Mouse (Mus musculus) limb, embryonic 13.5 days (tissue): ENCODE data around the gene Pdlim5. TPM values are rescaled to one million over a fixed set of nuclear protein-coding genes. Genes with fewer than 3 reads are reported as not detected.
"Not testable (repeated sequence)": the region's sequence is repeated elsewhere in the genome, so short reads cannot be mapped to it uniquely, and the experiment has no call there.

ENCODE experiments used
- ATAC-seq: fragments of 200-750 bp; cut with Nextera tagmentation; 2 replicates; pipeline ENCODE4 v1.8.0; 2017; ENCODE audit warnings: low read depth, moderate number of reproducible peaks, moderate TSS enrichment; ENCODE audit not compliant: low FRiP score
- H3K27ac ChIP-seq: fragments of 300-500 bp; sonication (generic); 2 replicates; pipeline ENCODE4 v1.5.1; 2015; ENCODE audit warnings: inconsistent platforms, mild to moderate bottlenecking, moderate library complexity
- H3K27me3 ChIP-seq: fragments of 300-500 bp; sonication (generic); 2 replicates; pipeline ENCODE4 v1.6.1; 2015; ENCODE audit warnings: mild to moderate bottlenecking, inconsistent platforms
- H3K36me3 ChIP-seq: fragments of 300-500 bp; sonication (generic); 2 replicates; pipeline ENCODE4 v1.6.1; 2015; ENCODE audit warnings: inconsistent platforms, mild to moderate bottlenecking, moderate library complexity
- H3K4me1 ChIP-seq: fragments of 300-500 bp; sonication (generic); 2 replicates; pipeline ENCODE4 v1.6.1; 2015; ENCODE audit warnings: inconsistent platforms
- H3K4me2 ChIP-seq: fragments of 300-500 bp; sonication (generic); replicated peaks from 2 replicates; pipeline ENCODE4 v1.6.1; 2015; ENCODE audit warnings: inconsistent platforms, mild to moderate bottlenecking, moderate library complexity
- H3K4me3 ChIP-seq: fragments of 300-500 bp; sonication (generic); 2 replicates; pipeline ENCODE4 v1.5.1; 2015; ENCODE audit warnings: moderate library complexity, mild to moderate bottlenecking, inconsistent platforms
- H3K9ac ChIP-seq: fragments of 300-500 bp; sonication (generic); 2 replicates; pipeline ENCODE4 v1.6.1; 2015; ENCODE audit warnings: mild to moderate bottlenecking, inconsistent platforms
- H3K9me3 ChIP-seq: fragments of 300-500 bp; sonication (generic); 2 replicates; pipeline ENCODE4 v1.6.1; 2016; ENCODE audit warnings: inconsistent platforms
- WGBS: fragments of 180-500 bp; shearing (Covaris S2); methylation state at CpG from one replicate; pipeline ENCODE4 v1.1.7; 2015; 5-methylcytosine and 5-hydroxymethylcytosine counted together
- polyA plus RNA-seq: library from polyadenylated mRNA; unstranded; fragments of >200 nt; fragmentation: Nextera tagmentation; extraction: Ambion mirVana; gene quantifications from 2 replicates; pipeline ENCODE4 v1.2.1, GENCODE M21; 2015

Pdlim5 gene
- 19.0 and 21.0 TPM in 2 replicates for polyA plus RNA-seq

DNA sequence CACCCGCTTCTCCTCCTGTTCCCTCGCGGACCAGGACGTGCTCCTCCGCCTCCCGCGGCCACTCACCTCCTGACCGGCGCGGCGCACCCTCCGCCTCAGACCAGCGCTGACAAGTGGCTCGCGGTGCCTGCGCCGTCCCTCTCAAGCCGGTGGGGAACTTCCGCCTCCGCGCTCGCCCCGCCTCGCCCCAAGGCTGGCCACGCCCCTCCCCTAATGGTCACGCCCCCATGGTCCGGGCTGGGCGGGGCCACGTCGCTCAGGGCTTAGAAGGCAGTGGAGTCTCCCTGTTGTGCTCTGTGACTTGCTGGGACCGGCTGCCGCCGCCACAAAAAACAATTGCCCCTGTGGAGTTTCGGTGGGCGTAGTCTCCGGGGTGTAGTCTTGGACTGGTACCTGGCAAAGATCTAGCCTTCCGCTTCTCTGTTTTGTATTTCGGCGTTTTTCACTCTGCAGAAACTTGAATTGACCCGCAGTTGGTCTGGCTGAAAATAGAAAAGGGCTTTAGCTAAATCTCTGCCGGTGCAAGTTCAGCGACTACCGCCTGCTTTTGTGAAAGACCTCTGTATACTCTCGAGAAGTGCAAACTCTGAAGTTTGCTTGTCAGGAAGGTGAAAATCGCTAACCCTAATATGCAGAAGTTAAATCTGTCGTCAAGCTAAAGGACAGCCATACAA is at the start of gene Pdlim5:
Gene Pdlim5, minus strand, starts transcription at position 177 of the 674 bp plus-strand sequence.
- Histone ChIP-seq H3K27ac (peak within 1 kb of the TSS; percentile 28; the same call in 1 of the 2 replicates), H3K9ac (peak within 1 kb of the TSS; percentile 75), H3K4me1 (peaks cover 14% of the 10 kb centered on the region), H3K9me3 (no peaks in the 10 kb centered on the region), H3K36me3 (no peaks in the 10 kb centered on the region), H3K4me2 (peak within 1 kb of the TSS; percentile 89), H3K4me3 (peak within 1 kb of the TSS; percentile 78), H3K27me3 (peaks cover 20% of the 10 kb centered on the region)
- ATAC-seq, result peak; percentile 98
- WGBS, result under 1% methylated on average over 42 of the region's 46 CpGs

DNA sequence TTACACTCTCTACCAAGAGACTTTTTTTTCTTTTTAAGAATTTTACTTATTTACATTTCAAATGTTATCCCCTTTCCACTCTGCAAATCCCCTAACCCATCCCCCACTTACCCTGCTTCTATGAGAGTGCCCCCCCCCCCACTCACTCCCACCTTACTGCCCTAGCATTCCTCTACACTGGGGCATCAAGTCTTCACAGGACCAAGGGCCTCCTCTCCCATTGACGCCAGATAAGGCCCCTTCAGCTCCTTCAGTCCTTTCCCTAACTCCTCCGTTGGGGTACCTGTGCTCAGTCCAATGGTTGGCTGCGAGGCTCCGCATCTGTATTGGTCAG is 48.2 kb upstream of the Pdlim5 start:
- Histone ChIP-seq H3K4me3 (no peak overlapping the region), H3K4me2 (0 out of 2 replicates have a peak overlapping the region, but pooled peaks have one; percentile 7), H3K9ac (no peak overlapping the region), H3K9me3 (no peaks in the 10 kb centered on the region), H3K27ac (no peak overlapping the region), H3K27me3 (peaks cover 8% of the 10 kb centered on the region; the same call in 1 of the 2 replicates), H3K36me3 (no peaks in the 10 kb centered on the region), H3K4me1 (peaks cover 10% of the 10 kb centered on the region; the same call in 1 of the 2 replicates)
- 33% methylated on average over 4 of the region's 4 CpGs for WGBS
- ATAC-seq, result no peak

DNA sequence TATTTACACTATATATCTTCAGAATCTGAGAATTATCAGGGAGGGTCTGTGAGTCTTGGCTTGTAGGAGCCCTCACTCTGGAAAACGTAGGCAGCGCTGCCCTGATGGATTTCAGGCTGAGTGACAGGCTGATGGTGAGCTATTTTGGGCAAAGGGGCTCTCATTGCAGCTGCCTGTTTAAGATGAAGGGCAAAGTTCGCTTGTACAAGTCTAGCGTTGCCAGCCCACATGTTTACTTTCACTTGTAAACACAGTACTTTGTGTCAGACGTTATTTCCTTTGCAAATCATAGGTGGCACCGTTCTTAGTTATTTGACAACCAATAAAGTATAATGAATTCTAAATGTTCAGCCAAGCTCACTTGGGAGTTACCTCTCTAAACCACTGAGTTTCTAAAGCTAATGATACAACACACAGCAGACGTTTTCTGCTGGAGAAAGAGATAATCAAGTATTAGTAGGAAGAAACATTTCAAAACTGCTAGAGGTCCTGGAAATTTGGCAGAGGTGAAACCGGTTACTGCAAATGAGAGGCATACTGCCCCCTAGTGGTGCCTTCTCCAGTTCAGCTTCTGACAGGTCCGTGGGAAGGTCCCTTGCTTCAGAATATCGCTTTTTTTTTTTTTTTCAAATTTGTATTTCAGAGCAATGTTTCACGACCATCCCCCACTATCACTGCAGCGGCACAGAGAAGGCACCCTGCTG is 47.7 kb upstream of the Pdlim5 start:
- WGBS, result 9% methylated on average over 12 of the region's 12 CpGs
- Histone ChIP-seq H3K27ac (no peak overlapping the region), H3K4me3 (no peak overlapping the region), H3K27me3 (peaks cover 11% of the 10 kb centered on the region; the same call in 1 of the 2 replicates), H3K4me2 (0 out of 2 replicates have a peak overlapping the region, but pooled peaks have one; percentile 7), H3K9me3 (no peaks in the 10 kb centered on the region), H3K9ac (no peak overlapping the region), H3K4me1 (peaks cover 10% of the 10 kb centered on the region; the same call in 1 of the 2 replicates), H3K36me3 (no peaks in the 10 kb centered on the region)
- 0 out of 2 replicates have a peak, but pooled peaks have one; percentile 2 for ATAC-seq

DNA sequence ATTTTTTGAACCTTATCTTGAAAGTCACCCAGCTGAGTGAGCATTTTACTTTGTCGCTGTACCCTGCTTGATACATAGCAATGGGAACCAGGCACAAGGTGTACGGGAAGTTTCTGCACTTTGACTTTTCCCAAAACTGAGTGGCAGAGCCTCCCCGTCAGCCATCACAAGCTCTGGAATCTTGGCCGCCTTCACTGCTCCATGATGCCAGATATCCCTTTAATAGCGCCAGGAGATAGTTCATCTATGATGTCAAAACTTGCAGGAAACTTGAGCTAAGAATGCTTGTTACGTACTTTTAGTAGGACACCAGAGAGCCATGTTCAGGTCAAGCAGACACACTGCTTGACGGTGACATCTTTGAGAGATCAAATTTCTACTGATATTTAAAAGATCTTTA is 46.7 kb upstream of the Pdlim5 start:
- Histone ChIP-seq H3K9me3 (no peaks in the 10 kb centered on the region), H3K4me3 (no peak overlapping the region), H3K27ac (no peak overlapping the region), H3K9ac (no peak overlapping the region), H3K27me3 (peaks cover 10% of the 10 kb centered on the region), H3K36me3 (no peaks in the 10 kb centered on the region), H3K4me2 (no peak overlapping the region), H3K4me1 (peaks cover 12% of the 10 kb centered on the region)
- ATAC-seq, result no peak
- 83% methylated on average over 7 of the region's 7 CpGs for WGBS

DNA sequence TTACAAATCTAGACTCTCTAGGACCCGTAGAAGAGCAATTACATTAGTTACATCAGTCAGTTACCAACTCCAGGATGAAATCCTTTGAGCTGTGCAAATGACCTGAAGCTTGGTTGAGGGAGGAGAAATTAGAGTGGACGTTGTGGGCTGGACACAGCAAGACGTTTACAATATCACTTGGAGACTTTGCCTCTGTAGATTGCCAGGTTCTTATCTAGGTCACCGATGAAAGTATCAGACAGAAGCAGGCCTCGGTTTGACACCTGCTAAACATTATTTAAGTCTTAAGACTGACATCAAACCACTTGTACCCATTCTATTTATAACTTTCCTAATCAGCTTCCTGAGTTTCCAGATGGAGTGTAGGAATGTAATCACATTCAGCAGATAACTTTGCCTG is 45.6 kb upstream of the Pdlim5 start:
- ATAC-seq, result no peak
- H3K9me3 ChIP-seq, result no peaks in the 10 kb centered on the region
- no peak overlapping the region for H3K4me3 ChIP-seq

DNA sequence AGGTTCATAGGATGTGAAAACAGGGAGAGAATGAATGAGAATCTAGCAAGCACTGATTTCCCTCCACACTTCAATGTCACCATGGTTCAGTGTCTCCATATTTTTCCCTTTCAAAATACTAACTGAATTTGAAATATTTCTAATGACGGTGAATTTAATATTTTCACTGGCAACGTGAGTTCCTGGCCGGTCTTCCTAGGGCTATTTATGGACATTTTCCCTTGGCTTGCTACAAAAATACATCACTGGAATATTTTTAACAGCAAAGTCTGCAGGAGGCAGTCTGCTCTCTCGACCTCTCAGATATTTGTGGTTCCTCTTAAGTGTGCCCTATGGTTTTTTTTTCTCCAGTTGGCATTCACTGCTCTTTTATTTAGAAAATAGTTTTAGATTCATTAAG is 44.7 kb upstream of the Pdlim5 start:
- no peak overlapping the region for H3K4me2 ChIP-seq
- 53% methylated on average over 4 of the region's 4 CpGs for WGBS

More for the DNA sequence above, 45.6 kb upstream of the Pdlim5 start:
- no peak overlapping the region for H3K27ac ChIP-seq
- 55% methylated on average over 5 of the region's 5 CpGs for WGBS
- H3K4me1 ChIP-seq, result peaks cover 18% of the 10 kb centered on the region
- no peaks in the 10 kb centered on the region for H3K36me3 ChIP-seq
- H3K27me3 ChIP-seq, result peaks cover 19% of the 10 kb centered on the region
- H3K4me2 ChIP-seq, result no peak overlapping the region
- H3K9ac ChIP-seq, result no peak overlapping the region

DNA sequence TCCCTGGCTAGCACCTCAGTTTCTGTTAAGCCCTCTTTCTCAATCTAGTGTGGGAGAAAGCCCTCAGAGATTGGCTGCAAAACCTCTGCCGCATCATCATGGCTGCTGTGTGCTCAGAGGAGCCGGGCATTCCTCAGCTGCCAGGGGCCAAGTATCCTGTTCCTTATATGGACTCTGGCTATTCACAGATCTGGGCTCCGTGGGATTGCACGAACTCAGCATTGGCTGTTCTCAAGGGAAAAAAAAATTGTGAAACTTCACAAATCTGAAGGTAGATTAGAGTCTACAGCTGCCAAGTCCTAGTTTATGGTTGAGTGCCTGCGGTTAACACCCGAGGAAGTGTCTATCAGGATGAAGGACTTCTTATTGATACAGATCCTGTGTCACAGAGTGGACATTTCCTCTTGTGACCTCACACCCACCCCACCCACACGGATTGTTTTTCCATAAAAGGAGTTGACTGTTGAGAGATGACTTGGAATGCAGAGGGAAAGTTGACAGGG is 44.1 kb upstream of the Pdlim5 start:
- H3K4me2 ChIP-seq, result no peak overlapping the region
- peaks cover 18% of the 10 kb centered on the region for H3K4me1 ChIP-seq
- H3K27ac ChIP-seq, result no peak overlapping the region
- peaks cover 28% of the 10 kb centered on the region for H3K27me3 ChIP-seq
- no peaks in the 10 kb centered on the region for H3K9me3 ChIP-seq
- H3K9ac ChIP-seq, result no peak overlapping the region
- WGBS, result 38% methylated on average over 7 of the region's 7 CpGs
- no peak overlapping the region for H3K4me3 ChIP-seq
- no peaks in the 10 kb centered on the region for H3K36me3 ChIP-seq
- peak; percentile 49; the same call in 1 of the 2 replicates for ATAC-seq

More for the DNA sequence above, 44.7 kb upstream of the Pdlim5 start:
- H3K9ac ChIP-seq, result no peak overlapping the region
- no peak overlapping the region for H3K4me3 ChIP-seq
- no peaks in the 10 kb centered on the region for H3K9me3 ChIP-seq
- no peak overlapping the region for H3K27ac ChIP-seq
- H3K36me3 ChIP-seq, result no peaks in the 10 kb centered on the region
- H3K27me3 ChIP-seq, result peaks cover 22% of the 10 kb centered on the region
- H3K4me1 ChIP-seq, result peaks cover 18% of the 10 kb centered on the region
- no peak for ATAC-seq

DNA sequence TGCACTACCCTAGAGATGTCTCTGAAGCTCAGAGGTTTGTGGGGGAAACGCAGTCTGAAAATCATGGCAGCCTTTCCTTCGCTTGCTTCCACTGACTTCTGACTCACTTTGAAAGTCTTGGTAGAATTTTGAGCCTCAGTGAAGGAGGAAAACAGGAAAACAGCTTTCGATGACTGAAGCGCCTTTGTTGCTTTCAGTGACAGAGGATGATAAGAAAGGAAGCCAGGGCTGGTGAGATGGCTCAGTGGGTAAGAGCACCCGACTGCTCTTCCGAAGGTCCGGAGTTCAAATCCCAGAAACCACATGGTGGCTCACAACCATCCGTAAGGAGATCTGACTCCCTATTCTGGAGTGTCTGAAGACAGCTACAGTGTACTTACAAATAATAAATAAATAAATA is 43.1 kb upstream of the Pdlim5 start:
- 91% methylated on average over 8 of the region's 8 CpGs for WGBS
- ATAC-seq, H3K9me3 ChIP-seq: not testable (repeated sequence)

DNA sequence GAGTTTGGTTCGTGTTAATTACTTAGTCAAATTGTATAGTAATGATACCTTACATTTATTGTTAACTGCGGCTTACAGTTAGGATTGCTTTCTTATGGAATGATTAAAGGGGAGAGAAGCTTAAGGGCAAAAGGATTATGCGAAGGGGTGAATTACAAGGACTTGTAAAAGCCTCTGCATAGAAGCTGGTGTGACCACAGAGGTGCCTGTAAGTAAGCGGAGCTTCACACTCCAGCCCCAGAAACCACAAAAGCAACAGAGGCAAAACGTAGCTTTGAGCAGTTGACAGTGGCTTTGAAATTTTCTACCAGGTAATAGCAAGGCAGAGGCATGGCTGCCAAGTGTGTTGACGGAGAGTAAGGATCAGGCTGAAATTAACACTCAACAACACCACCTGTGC is 41.3 kb upstream of the Pdlim5 start:
- H3K27ac ChIP-seq, result no peak overlapping the region
- peaks cover 31% of the 10 kb centered on the region for H3K27me3 ChIP-seq
- no peak overlapping the region for H3K9ac ChIP-seq
- no peaks in the 10 kb centered on the region for H3K9me3 ChIP-seq
- 22% methylated on average over 6 of the region's 6 CpGs for whole genome bisulfite sequencing
- H3K4me1 ChIP-seq, result peaks cover 14% of the 10 kb centered on the region
- no peaks in the 10 kb centered on the region for H3K36me3 ChIP-seq
- ATAC-seq, result no peak
- H3K4me2 ChIP-seq, result no peak overlapping the region
- no peak overlapping the region for H3K4me3 ChIP-seq

More for the DNA sequence above, 43.1 kb upstream of the Pdlim5 start:
- not testable (repeated sequence) for H3K4me2 ChIP-seq, H3K4me3 ChIP-seq, H3K27ac ChIP-seq, H3K36me3 ChIP-seq, H3K9ac ChIP-seq
- Histone ChIP-seq H3K4me1 (peaks cover 18% of the 10 kb centered on the region), H3K27me3 (peaks cover 35% of the 10 kb centered on the region)

DNA sequence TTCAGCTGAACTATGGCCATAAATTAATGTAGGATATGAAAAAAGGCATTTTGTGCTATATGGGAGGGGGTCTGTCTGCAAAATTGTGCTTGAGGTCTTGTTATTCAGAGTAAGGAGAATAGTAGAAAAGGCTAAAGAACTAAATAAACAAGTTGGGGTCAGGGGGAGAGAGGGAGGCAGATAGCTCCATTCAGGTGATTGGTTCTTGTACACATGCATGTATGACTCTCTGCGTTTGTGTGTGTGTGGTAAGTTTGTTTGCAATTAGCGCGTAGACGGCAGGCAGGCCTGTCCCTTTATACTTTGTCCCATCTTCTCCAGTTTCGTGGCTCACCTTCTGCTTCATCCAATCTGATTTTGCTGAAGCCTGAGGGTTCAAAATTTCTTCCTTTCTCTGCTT is 40.7 kb upstream of the Pdlim5 start:
- H3K4me1 ChIP-seq, result peaks cover 14% of the 10 kb centered on the region
- H3K9ac ChIP-seq, result no peak overlapping the region
- no peaks in the 10 kb centered on the region for H3K36me3 ChIP-seq
- H3K9me3 ChIP-seq, result no peaks in the 10 kb centered on the region
- ATAC-seq, result no peak
- WGBS, result 43% methylated on average over 5 of the region's 5 CpGs
- H3K27ac ChIP-seq, result no peak overlapping the region
- H3K27me3 ChIP-seq, result peaks cover 35% of the 10 kb centered on the region
- no peak overlapping the region for H3K4me2 ChIP-seq
- H3K4me3 ChIP-seq, result no peak overlapping the region

DNA sequence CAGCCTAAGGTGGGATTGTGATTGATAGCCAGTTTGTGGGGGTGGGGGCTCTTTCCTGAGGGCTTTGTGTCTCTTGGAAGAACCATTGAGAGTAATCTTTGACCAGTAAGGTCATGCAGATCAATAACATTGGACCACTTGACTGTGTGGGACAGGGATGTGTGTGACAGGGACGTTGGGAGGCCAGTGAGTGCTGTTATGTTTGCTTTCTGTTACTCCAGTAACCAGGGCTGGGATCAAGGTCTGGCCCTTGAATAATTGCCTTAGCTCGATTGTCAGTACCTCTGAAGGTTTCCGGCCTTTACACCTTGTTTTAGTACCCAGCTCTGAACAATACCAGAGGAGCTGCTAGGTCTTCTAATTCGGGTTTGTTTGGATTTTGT is 39.3 kb upstream of the Pdlim5 start:
- Histone ChIP-seq H3K4me3 (no peak overlapping the region), H3K27ac (no peak overlapping the region), H3K4me2 (no peak overlapping the region), H3K9me3 (no peaks in the 10 kb centered on the region), H3K9ac (no peak overlapping the region), H3K27me3 (peaks cover 35% of the 10 kb centered on the region), H3K4me1 (peaks cover 13% of the 10 kb centered on the region), H3K36me3 (no peaks in the 10 kb centered on the region)
- no peak for ATAC-seq
- WGBS, result 59% methylated on average over 4 of the region's 4 CpGs

DNA sequence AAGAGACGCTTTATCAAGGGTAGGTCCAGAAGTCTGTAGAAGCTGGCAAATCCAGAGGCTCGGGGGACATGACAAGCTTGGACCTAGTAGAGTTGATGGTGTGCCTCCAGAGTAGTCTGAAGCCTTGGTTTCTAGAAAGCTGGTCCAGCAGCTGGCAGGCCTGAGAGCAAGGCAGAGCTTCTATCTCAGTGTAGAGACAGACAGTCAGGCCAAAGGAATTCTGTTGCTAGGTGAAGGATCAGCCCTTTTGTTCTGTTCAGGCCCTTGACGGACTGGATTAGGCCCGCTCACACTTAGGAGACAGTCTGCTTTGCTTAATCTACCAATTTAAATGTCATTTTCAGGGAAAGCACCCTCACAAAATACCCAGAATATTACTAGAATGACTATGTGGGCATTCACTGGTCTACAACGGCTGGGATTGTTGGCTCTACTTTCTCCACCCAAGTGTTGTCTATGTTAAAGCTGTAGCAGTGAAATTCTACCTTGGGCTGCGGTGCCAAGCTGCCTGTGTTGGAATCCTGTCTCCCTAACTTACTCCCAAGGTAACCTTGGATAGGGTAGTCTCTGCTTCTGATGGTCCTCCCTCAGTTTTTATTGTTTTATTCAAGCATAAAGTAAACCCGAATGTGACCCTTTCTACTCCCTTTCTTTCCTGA is 38.8 kb upstream of the Pdlim5 start:
- ATAC-seq, result no peak
- H3K9ac ChIP-seq, result no peak overlapping the region
- peaks cover 8% of the 10 kb centered on the region; the same call in 1 of the 2 replicates for H3K4me1 ChIP-seq
- H3K27me3 ChIP-seq, result peaks cover 35% of the 10 kb centered on the region
- H3K4me2 ChIP-seq, result no peak overlapping the region
- H3K27ac ChIP-seq, result no peak overlapping the region
- H3K36me3 ChIP-seq, result no peaks in the 10 kb centered on the region
- WGBS, result 68% methylated on average over 7 of the region's 7 CpGs
- no peaks in the 10 kb centered on the region for H3K9me3 ChIP-seq
- H3K4me3 ChIP-seq, result no peak overlapping the region
